Mouse (Mus musculus): ENCODE data around the gene Rhod. TPM values are rescaled to one million over a fixed set of nuclear protein-coding genes. Genes with fewer than 3 reads are reported as not detected.
"Not testable (repeated sequence)": the region's sequence is repeated elsewhere in the genome, so short reads cannot be mapped to it uniquely, and the experiment has no call there.

Rhod gene
- polyA plus RNA-seq, 1 experiment from 2014 or later, result 19.5 TPM

DNA sequence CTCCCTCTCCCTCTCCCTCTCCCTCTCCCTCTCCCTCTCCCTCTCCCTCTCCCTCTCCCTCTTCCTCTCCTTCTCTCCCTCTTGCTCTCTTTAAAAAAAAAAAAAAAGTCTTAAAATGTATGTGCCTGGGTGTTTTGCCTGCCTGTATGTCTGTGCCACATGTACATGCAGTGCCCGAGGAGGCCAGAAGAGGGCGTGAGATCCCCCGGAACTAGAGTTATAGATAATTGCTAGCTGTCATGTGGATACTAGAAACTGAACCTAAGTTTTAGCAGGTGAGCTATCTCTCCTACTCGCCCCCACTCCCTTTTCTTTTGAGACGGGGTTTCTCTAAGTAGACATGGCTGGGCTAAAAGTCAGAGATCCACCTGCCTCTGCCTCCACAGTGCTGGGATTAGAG, 29.1 kb upstream of the Rhod start:
- Histone ChIP-seq H3K4me1 (replicated peaks) (peaks cover 5% of the 10 kb centered on the region; the same call in 1 of the 2 replicates), H3K27ac (no peak overlapping the region), H3K36me3 (no peaks in the 10 kb centered on the region), H3K4me3 (no peak overlapping the region), H3K27me3 (ENCODE audit: insufficient read depth, poor library complexity, severe bottlenecking) (no peaks in the 10 kb centered on the region), H3K9me3 (no peaks in the 10 kb centered on the region)
- DNase-seq (ENCODE audit: low spot score), result no peak
- whole genome bisulfite sequencing, result 31% methylated on average over 5 of the region's 5 CpGs

DNA sequence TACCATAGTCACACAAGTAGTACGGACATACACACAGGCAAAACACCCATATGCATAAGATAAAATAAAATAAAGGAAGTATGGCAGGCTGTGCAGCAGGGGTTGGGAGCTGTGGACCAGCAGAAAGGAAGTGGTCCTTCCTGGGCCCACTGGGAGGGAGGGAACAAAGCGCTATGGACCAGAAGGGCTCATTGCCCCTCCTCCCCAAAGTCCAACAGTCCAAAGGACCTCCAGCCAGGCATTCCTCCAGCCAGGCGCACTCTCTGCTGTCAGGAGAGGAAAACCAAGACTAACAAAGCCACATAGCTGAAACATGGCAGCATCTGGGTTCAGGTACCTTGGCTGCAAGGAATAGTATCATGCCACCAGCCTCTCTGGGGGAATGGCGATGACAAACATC, 25.4 kb upstream of the Rhod start:
- no peaks in the 10 kb centered on the region for H3K9me3 ChIP-seq
- no peak overlapping the region for H3K4me3 ChIP-seq
- DNase-seq (ENCODE audit: low spot score), result no peak
- no peaks in the 10 kb centered on the region for H3K36me3 ChIP-seq
- H3K27ac ChIP-seq, result no peak overlapping the region
- WGBS, result 83% methylated on average over 4 of the region's 4 CpGs
- H3K27me3 ChIP-seq (ENCODE audit: insufficient read depth, poor library complexity, severe bottlenecking), result no peaks in the 10 kb centered on the region
- H3K4me1 ChIP-seq (replicated peaks), result peaks cover 5% of the 10 kb centered on the region; the same call in 1 of the 2 replicates

DNA sequence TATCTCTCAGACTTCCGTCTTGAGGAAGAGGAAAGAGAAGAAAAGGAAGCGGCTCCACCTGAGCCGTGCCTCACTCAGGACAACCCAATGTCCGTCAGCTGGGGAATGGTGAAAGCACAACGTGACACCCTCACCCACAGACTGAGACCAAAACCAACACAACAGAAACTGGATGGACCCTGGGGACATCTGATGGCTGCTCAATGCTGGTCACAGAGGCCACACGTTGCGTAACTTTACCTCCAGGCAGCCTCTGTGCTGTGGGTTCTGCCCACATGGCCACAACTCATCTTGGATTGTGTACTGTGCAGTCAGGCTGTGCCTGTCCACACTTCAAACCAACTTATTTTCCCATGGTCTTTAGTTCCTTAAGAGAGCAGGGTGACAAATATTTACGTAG, 22.7 kb upstream of the Rhod start:
- no peak for DNase-seq (ENCODE audit: low spot score)
- no peaks in the 10 kb centered on the region for H3K36me3 ChIP-seq
- WGBS, result 82% methylated on average over 8 of the region's 8 CpGs

DNA sequence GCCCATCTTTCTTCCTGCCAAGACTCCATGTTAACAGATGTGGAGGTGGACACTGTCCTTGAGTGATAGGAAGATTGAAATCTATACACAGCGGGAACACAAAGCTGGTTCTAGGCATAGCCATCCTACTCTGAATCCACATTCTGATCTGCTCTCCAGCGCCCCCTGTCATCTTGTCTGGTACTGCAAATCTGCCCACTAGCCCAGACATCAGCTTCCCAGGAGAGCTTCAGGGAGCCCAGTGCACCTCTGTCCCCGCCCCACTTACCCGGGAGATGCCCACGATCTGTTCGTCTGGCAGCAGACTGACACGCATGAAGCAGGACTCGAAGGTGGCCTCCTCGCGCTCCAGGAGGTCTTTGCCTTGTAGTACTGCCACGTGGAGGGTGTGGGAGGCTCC, 17.0 kb upstream of the Rhod start:
- Histone ChIP-seq H3K27me3 (ENCODE audit: insufficient read depth, poor library complexity, severe bottlenecking) (no peaks in the 10 kb centered on the region), H3K4me3 (no peak overlapping the region), H3K4me1 (replicated peaks) (peaks cover 30% of the 10 kb centered on the region), H3K9me3 (no peaks in the 10 kb centered on the region), H3K27ac (no peak overlapping the region), H3K36me3 (no peaks in the 10 kb centered on the region)
- WGBS, result 13% methylated on average over 11 of the region's 11 CpGs
- DNase-seq (ENCODE audit: low spot score), result peak; percentile 71

More for the DNA sequence above, 22.7 kb upstream of the Rhod start:
- no peaks in the 10 kb centered on the region for H3K27me3 ChIP-seq (ENCODE audit: insufficient read depth, poor library complexity, severe bottlenecking)
- peaks cover 5% of the 10 kb centered on the region; the same call in 1 of the 2 replicates for H3K4me1 ChIP-seq (replicated peaks)
- no peaks in the 10 kb centered on the region for H3K9me3 ChIP-seq
- no peak overlapping the region for H3K4me3 ChIP-seq
- H3K27ac ChIP-seq, result no peak overlapping the region

DNA sequence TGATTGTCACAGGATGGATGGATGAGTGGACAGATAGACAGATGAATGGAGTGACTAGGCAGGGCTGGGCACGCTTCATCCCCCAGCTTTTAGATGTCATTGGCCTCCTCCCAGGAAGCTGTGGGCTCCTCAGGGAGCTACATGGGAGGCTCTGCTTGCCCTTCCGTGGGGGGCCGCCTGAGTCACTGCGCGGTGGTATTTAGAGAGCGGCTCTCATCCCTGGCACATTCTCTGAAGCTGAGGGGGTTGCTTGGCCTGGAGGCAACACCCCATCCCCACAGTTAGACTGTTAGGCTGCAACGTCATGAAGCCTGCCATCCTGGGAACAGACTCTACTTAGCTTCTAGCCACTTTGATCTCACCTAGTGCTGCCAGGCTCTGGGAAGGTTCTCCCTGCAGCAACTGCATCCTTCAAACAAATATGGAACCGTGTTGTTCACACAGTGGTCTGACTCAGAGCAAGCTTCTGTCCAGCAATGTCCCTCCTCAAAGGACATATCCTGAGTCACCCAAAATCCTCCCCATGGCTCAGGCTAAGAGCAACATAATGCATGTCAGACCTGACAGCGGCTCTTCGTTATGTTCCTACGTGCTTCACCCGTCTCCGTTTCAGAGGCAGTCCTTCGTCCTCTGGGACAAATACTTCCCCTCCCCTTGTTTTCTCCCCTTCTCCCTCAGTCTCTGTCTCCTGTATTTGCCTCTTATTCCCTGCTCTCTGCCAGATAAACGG, 16.0 kb upstream of the Rhod start:
- H3K36me3 ChIP-seq, result no peaks in the 10 kb centered on the region
- H3K4me3 ChIP-seq, result no peak overlapping the region
- no peaks in the 10 kb centered on the region for H3K9me3 ChIP-seq
- WGBS, result 79% methylated on average over 15 of the region's 15 CpGs
- DNase-seq (ENCODE audit: low spot score), result no peak
- H3K4me1 ChIP-seq (replicated peaks), result peaks cover 38% of the 10 kb centered on the region
- no peak overlapping the region for H3K27ac ChIP-seq
- H3K27me3 ChIP-seq (ENCODE audit: insufficient read depth, poor library complexity, severe bottlenecking), result no peaks in the 10 kb centered on the region

DNA sequence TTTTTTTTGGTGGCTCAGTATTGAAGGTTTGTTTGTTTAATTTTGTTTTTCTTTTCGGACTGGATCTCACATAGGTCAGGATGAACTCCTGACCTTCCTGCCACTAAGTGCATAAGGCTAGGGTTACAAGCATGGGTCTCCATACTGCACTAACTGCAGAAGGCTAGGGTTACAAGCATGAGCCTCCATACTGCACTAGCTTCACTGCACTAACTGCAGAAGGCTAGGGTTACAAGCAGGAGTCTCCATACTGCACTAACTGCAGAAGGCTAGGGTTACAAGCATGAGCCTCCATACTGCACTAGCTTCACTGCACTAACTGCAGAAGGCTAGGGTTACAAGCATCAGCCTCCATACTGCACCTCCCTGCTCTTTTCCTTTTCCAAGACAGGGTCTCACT, 14.8 kb upstream of the Rhod start:
- H3K27ac ChIP-seq; H3K27me3 ChIP-seq (ENCODE audit: insufficient read depth, poor library complexity, severe bottlenecking); H3K36me3 ChIP-seq; DNase-seq (ENCODE audit: low spot score); H3K4me3 ChIP-seq; H3K9me3 ChIP-seq: not testable (repeated sequence)
- peaks cover 38% of the 10 kb centered on the region for H3K4me1 ChIP-seq (replicated peaks)
- WGBS, result 60% methylated on average over 1 of the region's 1 CpGs

DNA sequence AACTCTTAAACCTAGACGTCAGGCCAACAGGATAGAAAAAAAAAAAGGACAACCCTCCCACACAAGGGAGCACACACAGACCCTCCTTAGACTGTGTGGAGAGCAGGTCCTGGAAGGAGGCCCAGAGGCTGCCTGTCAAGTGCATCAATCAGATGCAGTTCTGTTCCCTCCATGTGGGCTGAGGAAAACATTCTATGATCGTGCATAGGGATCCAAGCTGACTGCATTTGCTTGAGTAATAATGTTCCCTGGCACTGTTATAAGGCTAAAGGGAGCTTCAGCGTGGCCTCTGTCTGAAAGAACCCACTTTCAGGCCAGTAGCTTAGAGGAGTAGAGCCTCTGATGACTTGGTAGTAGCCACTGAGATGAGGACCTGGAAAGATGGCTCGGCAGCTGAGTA, 13.3 kb upstream of the Rhod start:
- no peak overlapping the region for H3K27ac ChIP-seq
- H3K4me1 ChIP-seq (replicated peaks), result peaks cover 38% of the 10 kb centered on the region
- H3K9me3 ChIP-seq, result no peaks in the 10 kb centered on the region
- WGBS, result 48% methylated on average over 4 of the region's 4 CpGs
- H3K4me3 ChIP-seq, result no peak overlapping the region
- no peaks in the 10 kb centered on the region for H3K27me3 ChIP-seq (ENCODE audit: insufficient read depth, poor library complexity, severe bottlenecking)
- H3K36me3 ChIP-seq, result no peaks in the 10 kb centered on the region
- no peak for DNase-seq (ENCODE audit: low spot score)

DNA sequence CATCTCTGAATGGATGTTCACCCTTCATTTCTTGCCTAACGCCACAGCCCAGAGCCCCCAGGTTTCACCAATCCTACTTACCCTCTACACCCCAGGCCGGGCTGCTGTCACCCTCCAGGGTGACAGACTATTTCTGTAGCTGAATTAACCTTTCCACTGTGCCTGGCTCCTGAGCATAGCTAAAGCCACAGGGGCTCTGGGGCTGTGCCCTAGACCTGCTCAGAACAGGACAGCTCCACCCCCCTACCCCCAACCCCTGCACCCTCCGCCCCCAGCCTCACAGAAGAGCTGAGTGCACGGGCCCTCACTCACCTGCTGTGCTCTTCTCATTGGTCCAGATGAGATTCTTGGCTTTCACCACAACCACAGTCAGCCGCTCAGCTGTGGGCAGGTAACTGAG, 12.7 kb upstream of the Rhod start:
- no peaks in the 10 kb centered on the region for H3K9me3 ChIP-seq

DNA sequence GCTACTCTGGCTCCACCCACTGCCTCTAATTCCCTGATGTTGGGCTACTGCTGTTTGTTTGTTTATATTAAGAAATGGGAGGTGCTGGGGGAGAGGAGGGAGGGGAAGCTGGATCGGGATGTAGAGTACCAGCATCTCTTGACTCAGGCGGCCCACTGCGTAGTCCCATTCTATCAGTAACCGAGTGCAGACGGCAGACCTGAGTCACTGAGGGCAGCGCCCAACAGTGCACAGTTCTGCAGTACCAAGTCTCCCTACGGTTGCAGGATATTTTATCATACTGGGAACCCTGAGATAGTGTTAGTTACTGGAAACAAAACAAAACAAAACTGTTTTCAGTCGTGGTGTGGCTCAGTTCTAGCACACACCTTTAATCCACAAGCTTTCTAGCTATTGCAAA, 11.9 kb upstream of the Rhod start:
- Histone ChIP-seq H3K4me1 (replicated peaks) (peaks cover 29% of the 10 kb centered on the region), H3K36me3 (no peaks in the 10 kb centered on the region), H3K9me3 (no peaks in the 10 kb centered on the region), H3K27ac (no peak overlapping the region), H3K4me3 (no peak overlapping the region), H3K27me3 (ENCODE audit: insufficient read depth, poor library complexity, severe bottlenecking) (no peaks in the 10 kb centered on the region)
- no peak for DNase-seq (ENCODE audit: low spot score)
- 61% methylated on average over 8 of the region's 8 CpGs for WGBS

More for the DNA sequence above, 12.7 kb upstream of the Rhod start:
- no peaks in the 10 kb centered on the region for H3K27me3 ChIP-seq (ENCODE audit: insufficient read depth, poor library complexity, severe bottlenecking)
- no peaks in the 10 kb centered on the region for H3K36me3 ChIP-seq
- WGBS, result 14% methylated on average over 5 of the region's 5 CpGs
- peak overlapping the region; percentile 50 for H3K27ac ChIP-seq
- no peak overlapping the region for H3K4me3 ChIP-seq
- H3K4me1 ChIP-seq (replicated peaks), result peaks cover 38% of the 10 kb centered on the region
- no peak for DNase-seq (ENCODE audit: low spot score)

DNA sequence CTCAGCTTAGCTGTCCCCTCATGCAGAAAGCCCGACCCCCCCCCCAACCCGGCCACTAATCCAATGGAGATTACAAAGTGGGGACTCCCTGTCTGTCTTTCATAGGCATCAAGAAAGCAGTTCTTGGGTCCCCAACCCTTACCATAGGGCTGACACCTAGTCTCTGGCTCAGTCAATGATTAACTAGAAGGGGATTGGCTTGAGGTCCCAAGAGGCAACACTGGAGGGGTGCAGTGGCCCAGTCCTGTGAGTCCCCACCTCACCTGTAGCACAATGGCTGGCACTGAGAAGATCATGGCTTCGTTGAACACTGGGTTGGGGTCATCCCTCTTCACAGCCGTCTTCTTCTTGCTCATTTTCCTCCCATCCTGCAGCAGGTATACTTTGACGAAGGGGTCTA, 11.4 kb upstream of the Rhod start:
- Histone ChIP-seq H3K4me3 (no peak overlapping the region), H3K36me3 (no peaks in the 10 kb centered on the region), H3K27ac (no peak overlapping the region), H3K4me1 (replicated peaks) (peaks cover 29% of the 10 kb centered on the region), H3K27me3 (ENCODE audit: insufficient read depth, poor library complexity, severe bottlenecking) (no peaks in the 10 kb centered on the region), H3K9me3 (no peaks in the 10 kb centered on the region)
- DNase-seq (ENCODE audit: low spot score), result no peak
- WGBS, result 63% methylated on average over 5 of the region's 5 CpGs

DNA sequence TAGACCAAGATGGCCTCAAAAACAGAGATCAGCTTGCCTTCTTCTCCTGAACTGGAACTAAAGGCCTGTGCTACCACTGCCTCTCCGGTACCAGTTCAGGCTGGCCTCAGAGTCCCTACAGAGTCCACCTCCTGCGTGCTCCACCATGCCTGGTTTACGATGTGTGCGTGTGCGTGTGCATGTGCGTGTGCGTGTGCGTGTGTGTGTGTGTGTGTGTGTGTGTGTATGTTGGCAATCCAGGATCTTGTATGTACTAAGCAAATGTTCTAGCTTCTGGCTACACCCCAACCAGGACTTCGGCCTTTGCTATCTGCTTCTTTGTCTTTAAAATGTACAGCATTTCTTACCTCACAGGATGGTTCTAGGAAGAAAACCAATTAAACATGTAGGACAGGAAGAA, 10.0 kb upstream of the Rhod start:
- Histone ChIP-seq H3K4me3 (no peak overlapping the region), H3K9me3 (no peaks in the 10 kb centered on the region), H3K27me3 (ENCODE audit: insufficient read depth, poor library complexity, severe bottlenecking) (no peaks in the 10 kb centered on the region), H3K4me1 (replicated peaks) (peaks cover 23% of the 10 kb centered on the region), H3K36me3 (no peaks in the 10 kb centered on the region), H3K27ac (no peak overlapping the region)
- 93% methylated on average over 9 of the region's 9 CpGs for whole genome bisulfite sequencing
- no peak for DNase-seq (ENCODE audit: low spot score)

DNA sequence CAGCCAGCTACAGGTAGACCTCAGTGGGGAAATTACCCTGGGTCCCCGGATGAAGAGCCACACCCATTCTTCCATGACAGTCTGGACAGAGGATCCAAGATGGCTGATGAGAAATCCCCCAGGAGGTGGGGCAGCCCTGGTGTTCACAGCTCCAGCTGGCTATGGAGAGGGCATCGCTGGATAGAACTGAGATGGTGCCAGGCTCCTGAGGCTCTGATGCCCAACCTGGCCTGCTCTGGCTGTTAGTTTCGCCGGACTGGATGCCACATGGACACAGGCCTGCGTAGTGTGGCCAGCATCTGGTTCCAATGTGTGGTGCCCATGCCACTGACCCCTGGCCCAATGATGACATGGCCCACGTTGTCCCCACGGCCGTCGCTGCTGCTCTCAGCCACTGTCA, 8.2 kb upstream of the Rhod start:
- 84% methylated on average over 9 of the region's 9 CpGs for WGBS
- Histone ChIP-seq H3K27me3 (ENCODE audit: insufficient read depth, poor library complexity, severe bottlenecking) (no peaks in the 10 kb centered on the region), H3K27ac (no peak overlapping the region), H3K36me3 (no peaks in the 10 kb centered on the region), H3K9me3 (no peaks in the 10 kb centered on the region), H3K4me1 (replicated peaks) (peaks cover 20% of the 10 kb centered on the region), H3K4me3 (no peak overlapping the region)
- DNase-seq (ENCODE audit: low spot score), result no peak

DNA sequence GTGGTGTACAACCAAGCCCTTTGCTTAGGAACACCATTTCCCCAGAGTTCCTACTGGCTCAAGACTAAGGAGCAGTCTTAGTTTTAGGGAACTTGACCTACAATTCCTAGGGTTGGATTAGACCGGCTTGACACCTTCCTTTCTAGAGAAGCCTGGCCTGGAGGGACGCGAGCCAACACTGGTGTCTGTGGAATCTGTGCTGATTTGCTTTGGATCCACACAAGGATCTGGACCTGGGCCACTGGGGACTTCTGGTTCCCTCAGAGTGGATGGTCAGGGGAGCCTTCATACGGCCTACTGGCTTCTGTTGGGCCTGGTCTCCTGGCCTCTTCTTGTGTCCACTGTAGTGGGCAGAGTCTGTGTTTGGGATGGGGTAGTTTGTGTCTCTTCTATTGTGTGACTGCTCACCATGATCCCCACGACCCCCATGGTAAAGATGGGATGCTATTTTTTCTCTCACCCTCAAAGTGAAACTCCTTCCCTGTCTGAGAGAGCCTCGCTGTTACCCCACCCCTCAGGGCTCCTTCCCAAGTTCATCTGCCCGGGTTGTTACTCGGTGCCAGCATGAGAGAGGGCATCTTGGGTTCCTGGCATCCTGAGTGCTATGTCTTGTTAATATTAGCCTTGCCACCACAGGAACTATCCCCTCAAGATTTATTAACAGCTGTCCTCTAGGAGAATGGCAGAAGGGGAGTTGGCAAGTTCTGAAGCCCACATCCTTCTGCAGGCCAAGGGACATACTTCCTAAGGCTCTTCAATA, 7.6 kb upstream of the Rhod start:
- no peaks in the 10 kb centered on the region for H3K9me3 ChIP-seq
- no peak for DNase-seq (ENCODE audit: low spot score)
- no peaks in the 10 kb centered on the region for H3K27me3 ChIP-seq (ENCODE audit: insufficient read depth, poor library complexity, severe bottlenecking)
- no peaks in the 10 kb centered on the region for H3K36me3 ChIP-seq
- 89% methylated on average over 8 of the region's 8 CpGs for WGBS
- H3K27ac ChIP-seq, result no peak overlapping the region
- H3K4me3 ChIP-seq, result no peak overlapping the region
- peaks cover 20% of the 10 kb centered on the region for H3K4me1 ChIP-seq (replicated peaks)
